Mouse (Mus musculus) liver, embryonic 16.5 days (tissue): ENCODE measurements around the gene Spata5. TPM values are rescaled to one million over a fixed set of nuclear protein-coding genes. Genes with fewer than 3 reads are reported as not detected.

ENCODE experiments used
- ATAC-seq: fragments of 200-750 bp; cut with Nextera tagmentation; 2 replicates; pipeline ENCODE4 v1.8.0; 2017; ENCODE audit warnings: low read depth, mild to moderate bottlenecking, moderate number of reproducible peaks, moderate library complexity
- H3K27ac ChIP-seq: fragments of 300-500 bp; sonication (generic); 2 replicates; pipeline ENCODE4 v1.5.1; 2014; ENCODE audit warnings: mild to moderate bottlenecking, low read length
- H3K27me3 ChIP-seq: fragments of 300-500 bp; sonication (generic); 2 replicates; pipeline ENCODE4 v1.6.1; 2014; ENCODE audit warnings: low read depth, low read length, mixed read lengths; ENCODE audit not compliant: control insufficient read depth, insufficient read depth
- H3K36me3 ChIP-seq: fragments of 300-500 bp; sonication (generic); 2 replicates; pipeline ENCODE4 v1.6.1; 2014; ENCODE audit warnings: mild to moderate bottlenecking; ENCODE audit not compliant: control insufficient read depth, insufficient read depth
- H3K4me1 ChIP-seq: fragments of 300-500 bp; sonication (generic); 2 replicates; pipeline ENCODE4 v1.6.1; 2014; ENCODE audit warnings: low read depth, low read length, mixed read lengths; ENCODE audit not compliant: control insufficient read depth
- H3K4me2 ChIP-seq: fragments of 300-500 bp; sonication (generic); 2 replicates; pipeline ENCODE4 v1.6.1; 2014; ENCODE audit warnings: low read depth, low read length, mixed read lengths
- H3K4me3 ChIP-seq: fragments of 300-500 bp; sonication (generic); 2 replicates; pipeline ENCODE4 v1.5.1; 2014; ENCODE audit warnings: low read depth, mild to moderate bottlenecking, low read length
- H3K9ac ChIP-seq: fragments of 300-500 bp; sonication (generic); 2 replicates; pipeline ENCODE4 v1.6.1; 2014; ENCODE audit warnings: low read depth, low read length
- H3K9me3 ChIP-seq: fragments of 300-500 bp; sonication (generic); replicated peaks from 2 replicates; pipeline ENCODE4 v1.6.1; 2016; ENCODE audit warnings: low read length; ENCODE audit not compliant: control insufficient read depth
- WGBS: fragments of 180-500 bp; shearing (Covaris S2); extraction: QIAGEN DNeasy Blood & Tissue Kit; methylation state at CpG from one replicate; pipeline ENCODE4 v1.1.7; 2014; ENCODE audit not compliant: insufficient replicate concordance; 5-methylcytosine and 5-hydroxymethylcytosine counted together
- polyA plus RNA-seq: library from polyadenylated mRNA; unstranded; fragments of >200 nt; fragmentation: Nextera tagmentation; extraction: Ambion mirVana; gene quantifications from 2 replicates; pipeline ENCODE4 v1.2.1, GENCODE M21; 2015

The Spata5 gene
- polyA plus RNA-seq, 1 experiment from 2014 or later: 14.6 TPM

DNA sequence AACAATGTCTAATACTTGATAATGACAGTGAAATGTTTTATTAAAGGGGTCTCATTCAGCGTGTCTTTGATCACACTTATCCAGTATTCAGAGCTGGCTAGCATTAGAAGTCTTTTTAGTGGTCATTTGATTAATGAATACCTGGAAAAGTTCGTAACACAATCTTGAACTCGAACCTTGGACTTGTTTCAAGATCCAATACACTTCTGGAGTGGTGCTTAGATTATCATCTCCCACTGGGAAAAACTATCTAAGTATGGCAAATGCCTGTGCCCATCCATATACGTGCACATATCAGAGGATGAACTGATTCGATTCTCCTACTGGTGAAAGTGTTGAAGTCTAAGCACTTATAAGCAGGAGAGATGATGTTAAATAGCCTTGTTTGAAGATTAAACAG lies 1.4 kb upstream of the Spata5 start:
- H3K27ac ChIP-seq: no peak overlapping the region; the same call in 1 of the 2 replicates
- H3K9ac ChIP-seq: peak overlapping the region; percentile 77; the same call in 1 of the 2 replicates
- 55% methylated on average over 5 of the region's 5 CpGs for WGBS

GRCm38 (mm10) chr3:37418961-37419457 lies 687 bp upstream of the Spata5 start:
- Histone ChIP-seq H3K27me3 (no peaks in the 10 kb centered on the region), H3K4me1 (peaks cover 14% of the 10 kb centered on the region), H3K9me3 (no peaks in the 10 kb centered on the region), H3K9ac (peak overlapping the region; percentile 77), H3K36me3 (no peaks in the 10 kb centered on the region), H3K4me3 (peak overlapping the region; percentile 96), H3K4me2 (peak overlapping the region; percentile 89), H3K27ac (peak overlapping the region; percentile 93)
- peak; percentile 22 for ATAC-seq
- under 1% methylated on average over 30 of the region's 30 CpGs for WGBS

More for the DNA sequence above, 1.4 kb upstream of the Spata5 start:
- Histone ChIP-seq H3K27me3 (no peaks in the 10 kb centered on the region), H3K4me2 (peak overlapping the region; percentile 89), H3K36me3 (no peaks in the 10 kb centered on the region), H3K4me3 (peak overlapping the region; percentile 96), H3K9me3 (no peaks in the 10 kb centered on the region), H3K4me1 (peaks cover 14% of the 10 kb centered on the region)
- ATAC-seq: no peak

DNA sequence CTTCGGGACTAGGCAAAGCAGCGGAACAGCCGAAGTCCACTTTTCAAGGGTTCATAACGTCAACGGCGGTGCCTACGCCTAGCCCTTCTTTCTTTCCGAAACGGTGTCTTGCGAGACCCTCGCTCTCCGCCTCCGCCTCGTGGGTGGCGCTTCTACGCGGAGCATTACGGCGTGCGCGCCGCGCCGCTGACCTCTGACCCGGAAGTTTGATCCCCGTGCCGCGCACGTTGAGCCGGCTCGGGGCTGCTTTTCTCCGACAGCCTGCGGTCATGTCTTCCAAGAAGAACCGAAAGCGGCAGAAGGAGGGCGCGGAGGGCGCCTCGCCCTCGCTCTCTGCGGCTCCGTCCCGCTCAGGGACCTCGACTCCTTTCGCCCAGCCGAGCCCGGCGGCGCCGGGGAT lies 376 bp downstream of the Spata5 start, which contains the start of gene Nudt6:
Gene Nudt6 (minus strand): TSS at position 140 of the 400 bp plus-strand sequence.
- Histone ChIP-seq H3K4me3 (peak within 1 kb of the TSS; percentile 96), H3K4me1 (peaks cover 14% of the 10 kb centered on the region), H3K4me2 (peak within 1 kb of the TSS; percentile 90), H3K36me3 (no peaks in the 10 kb centered on the region), H3K27me3 (no peaks in the 10 kb centered on the region), H3K9ac (peak within 1 kb of the TSS; percentile 84), H3K9me3 (no peaks in the 10 kb centered on the region), H3K27ac (peak within 1 kb of the TSS; percentile 93)
- peak; percentile 75 for ATAC-seq
- WGBS: under 1% methylated on average over 50 of the region's 50 CpGs

DNA sequence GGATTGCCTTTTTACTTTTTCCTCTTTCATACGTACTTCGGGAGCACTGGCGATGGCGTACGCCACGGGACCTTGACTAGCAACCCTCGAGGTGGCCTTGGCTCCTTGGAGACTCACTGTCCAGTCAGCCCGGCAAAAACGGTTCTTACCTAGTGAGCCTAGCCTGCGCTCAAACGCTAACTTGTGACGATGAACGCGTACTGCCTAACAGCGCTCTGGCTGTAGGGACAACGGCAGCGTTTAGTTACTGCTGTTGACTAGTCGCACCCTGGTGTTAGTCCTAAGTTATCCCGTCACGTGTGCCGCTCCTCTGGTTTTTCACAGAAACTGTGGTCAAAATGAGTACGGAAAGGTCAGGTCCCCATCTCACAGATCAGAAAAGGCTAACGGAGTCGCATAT lies 945 bp downstream of the Spata5 start:
- no peak for ATAC-seq
- no peaks in the 10 kb centered on the region for H3K27me3 ChIP-seq
- peak overlapping the region; percentile 90 for H3K4me2 ChIP-seq
- peak overlapping the region; percentile 84 for H3K9ac ChIP-seq
- no peaks in the 10 kb centered on the region for H3K9me3 ChIP-seq
- H3K27ac ChIP-seq: peak overlapping the region; percentile 92
- H3K4me1 ChIP-seq: peaks cover 14% of the 10 kb centered on the region
- no peaks in the 10 kb centered on the region for H3K36me3 ChIP-seq
- WGBS: under 1% methylated on average over 24 of the region's 24 CpGs
- H3K4me3 ChIP-seq: peak overlapping the region; percentile 96

DNA sequence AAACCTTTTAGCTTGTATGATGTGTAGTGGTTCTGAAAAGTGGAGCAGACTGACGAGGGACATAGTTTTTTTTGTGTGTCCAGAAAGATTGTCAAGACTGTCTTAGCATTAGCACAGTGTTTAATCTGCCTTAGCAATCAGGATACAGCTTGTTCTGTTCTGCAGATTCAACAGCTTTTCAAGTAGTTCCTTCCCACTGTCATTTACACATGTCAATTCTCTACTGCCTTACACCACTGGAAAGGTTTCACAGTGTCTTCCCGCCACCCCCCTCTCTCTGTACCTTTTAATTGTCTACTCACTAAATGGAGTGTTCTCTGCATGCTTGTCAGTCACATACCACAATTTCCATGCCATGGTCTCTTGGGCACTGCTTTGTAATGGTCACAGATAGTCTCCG lies 1.5 kb downstream of the Spata5 start:
- peak overlapping the region; percentile 96 for H3K4me3 ChIP-seq
- ATAC-seq: no peak

GRCm38 (mm10) chr3:37426069-37426468 lies 6.4 kb downstream of the Spata5 start:
- peaks cover 3% of the 10 kb centered on the region; the same call in 1 of the 2 replicates for H3K36me3 ChIP-seq
- no peak overlapping the region for H3K9ac ChIP-seq
- H3K27me3 ChIP-seq: no peaks in the 10 kb centered on the region
- H3K27ac ChIP-seq: no peak overlapping the region
- WGBS: 89% methylated on average over 3 of the region's 3 CpGs
- no peak overlapping the region for H3K4me2 ChIP-seq
- no peak overlapping the region for H3K4me3 ChIP-seq
- ATAC-seq: no peak
- H3K9me3 ChIP-seq: no peaks in the 10 kb centered on the region
- peaks cover 6% of the 10 kb centered on the region for H3K4me1 ChIP-seq

More for the DNA sequence above, 1.5 kb downstream of the Spata5 start:
- H3K27ac ChIP-seq: peak overlapping the region; percentile 92
- 4% methylated on average over 3 of the region's 3 CpGs for WGBS
- peaks cover 14% of the 10 kb centered on the region for H3K4me1 ChIP-seq
- peak overlapping the region; percentile 84 for H3K9ac ChIP-seq
- peak overlapping the region; percentile 90 for H3K4me2 ChIP-seq
- no peaks in the 10 kb centered on the region for H3K9me3 ChIP-seq
- H3K27me3 ChIP-seq: no peaks in the 10 kb centered on the region
- peaks cover 3% of the 10 kb centered on the region; the same call in 1 of the 2 replicates for H3K36me3 ChIP-seq

DNA sequence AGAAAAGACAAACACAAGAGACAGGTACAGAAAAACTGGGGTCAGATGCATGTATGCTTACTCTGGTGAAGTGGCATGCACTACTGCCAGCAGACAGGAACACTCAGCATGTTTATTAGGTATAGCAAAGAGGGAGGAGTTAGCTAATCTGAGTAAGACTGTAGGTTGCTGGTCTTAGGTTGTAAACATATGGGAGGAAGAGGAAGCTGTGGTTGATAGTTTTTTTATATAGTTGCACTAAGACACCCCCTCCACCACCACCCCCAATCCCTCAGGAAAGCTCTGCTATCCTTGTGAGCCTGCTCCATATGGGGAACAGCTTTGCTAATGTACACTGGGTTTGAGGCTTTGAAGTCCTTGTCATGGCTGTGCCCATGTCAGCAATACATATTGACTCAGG lies 10.7 kb downstream of the Spata5 start:
- no peaks in the 10 kb centered on the region for H3K4me1 ChIP-seq
- H3K4me2 ChIP-seq: no peak overlapping the region
- H3K9ac ChIP-seq: no peak overlapping the region
- no peak overlapping the region for H3K27ac ChIP-seq
- no peaks in the 10 kb centered on the region for H3K27me3 ChIP-seq
- no peak for ATAC-seq
- no peaks in the 10 kb centered on the region for H3K9me3 ChIP-seq
- H3K4me3 ChIP-seq: no peak overlapping the region
- peaks cover 7% of the 10 kb centered on the region for H3K36me3 ChIP-seq

- peaks cover 7% of the 10 kb centered on the region for H3K36me3 ChIP-seq
- no peak overlapping the region for H3K4me2 ChIP-seq
- H3K9ac ChIP-seq: no peak overlapping the region
- no peaks in the 10 kb centered on the region for H3K9me3 ChIP-seq
- no peaks in the 10 kb centered on the region for H3K27me3 ChIP-seq
- no peaks in the 10 kb centered on the region for H3K4me1 ChIP-seq
- ATAC-seq: no peak
- H3K4me3 ChIP-seq: no peak overlapping the region
- no peak overlapping the region for H3K27ac ChIP-seq
- WGBS: 86% methylated on average over 1 of the region's 1 CpGs
These were observed 20.1 kb downstream of the Spata5 start for GRCm38 (mm10) chr3:37439770-37440169.

GRCm38 (mm10) chr3:37443409-37443808 lies 23.7 kb downstream of the Spata5 start:
- Histone ChIP-seq H3K27me3 (no peaks in the 10 kb centered on the region), H3K27ac (no peak overlapping the region), H3K4me3 (no peak overlapping the region), H3K4me2 (no peak overlapping the region), H3K9me3 (no peaks in the 10 kb centered on the region), H3K4me1 (no peaks in the 10 kb centered on the region), H3K9ac (no peak overlapping the region), H3K36me3 (peaks cover 7% of the 10 kb centered on the region)
- WGBS: 68% methylated on average over 2 of the region's 2 CpGs
- no peak for ATAC-seq
